In the genomic region with DNA sequence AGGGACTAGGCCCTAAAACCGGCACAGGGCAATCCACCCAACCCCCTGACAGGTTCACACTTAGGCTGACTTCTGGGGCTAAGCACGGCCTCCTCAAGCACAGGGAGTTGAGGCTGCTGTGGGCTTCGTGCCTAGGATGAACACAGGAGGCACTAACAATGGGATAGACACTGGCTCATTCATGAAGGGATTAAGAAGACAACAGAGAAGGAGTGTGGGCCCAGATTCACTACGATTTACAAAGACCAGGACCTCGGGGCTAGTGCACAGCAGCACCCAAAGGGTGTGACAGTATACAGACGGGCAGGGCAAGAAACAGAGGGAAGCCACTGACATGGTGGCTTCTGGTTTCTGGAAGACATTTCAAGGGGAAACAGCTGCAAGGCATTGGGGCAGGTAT, we compare ENCODE assay signal across 26 mouse cellular contexts. TPM values are rescaled to one million over a fixed set of nuclear protein-coding genes. Genes with fewer than 3 reads are reported as not detected.
A peak's percentile ranks its signal among the peaks of the same experiment; 100 is the strongest.
DNase-seq lines count a peak whose midpoint lies in the region; ATAC-seq and TF ChIP-seq lines count a peak whose summit lies in the region.
"Had no signal": no experiment of that assay in that cellular context is flagged by ENCODE, and none has a peak within 500 bp of the region (broad histone marks: within the 10 kb centered on the region; RNA-seq: fewer than 3 reads in every experiment).

No protein-coding gene starts in this region.

- DNase-seq in midbrain, embryonic 10.5 days (ENCODE audit: low spot score), result no peak
- no peak for DNase-seq in midbrain, postnatal 0 days (ENCODE audit: low spot score)
- DNase-seq in ES-CJ7 (ENCODE audit: low read depth, low spot score) (peak; percentile 65), ZHBTc4 (ENCODE audit: low read depth, low spot score) (peak; percentile 85)
- no peak for DNase-seq in left cerebral cortex, postnatal 36 days (ENCODE audit: low spot score in 2 of 2)
- DNase-seq in thymus, postnatal 4 days, result no peak
- DNase-seq: adrenal gland, adult 8-10 months; adrenal gland, postnatal 14 days; adrenal gland, postnatal 36 days; B cell, adult 2 months; cerebellum, adult 11 months; cerebellum, adult 18-20 months; cerebellum, adult 8-10 months; cerebellum, adult 9-11 months; cerebellum, postnatal 14 days; cerebellum, postnatal 36 days; embryo, embryonic 11 days had no signal

- no peak for ATAC-seq in midbrain, postnatal 0 days (ENCODE audit: low FRiP score)
- ATAC-seq: CD4-positive, CD25-positive, alpha-beta regulatory T cell, adult 4 months; forebrain, embryonic 14.5 days; forebrain, embryonic 16.5 days had no signal

- H3K27me3 ChIP-seq in midbrain, embryonic 10.5 days (ENCODE audit: low read depth, poor library complexity, severe bottlenecking), result no peaks in the 10 kb centered on the region
- H3K27me3 ChIP-seq in midbrain, postnatal 0 days (ENCODE audit: insufficient read depth, low read length), result no peaks in the 10 kb centered on the region
- H3K27me3 ChIP-seq: CH12.LX; embryonic facial prominence, embryonic 13.5 days; embryonic facial prominence, embryonic 15.5 days; forebrain, embryonic 12.5 days had no signal

- no peak overlapping the region; the same call in 1 of the 2 replicates for H3K9ac ChIP-seq in midbrain, postnatal 0 days (replicated peaks; ENCODE audit: low read length, poor library complexity, severe bottlenecking)
- H3K9ac ChIP-seq: embryonic facial prominence, embryonic 13.5 days; embryonic facial prominence, embryonic 15.5 days; forebrain, embryonic 12.5 days had no signal

- intact Hi-C loops in left cerebral cortex, postnatal 36 days (cut with DNase I), result no loop called here

- H3K4me2 ChIP-seq in midbrain, postnatal 0 days (ENCODE audit: low read depth, low read length, poor library complexity, severe bottlenecking), result no peak overlapping the region
- H3K4me2 ChIP-seq: embryonic facial prominence, embryonic 13.5 days; embryonic facial prominence, embryonic 15.5 days; forebrain, embryonic 12.5 days had no signal

- no peak for TF ChIP-seq CTCF in midbrain, postnatal 0 days (IDR thresholded peaks at IDR 0.05)

- H3K9me3 ChIP-seq in midbrain, embryonic 10.5 days (replicated peaks), result no peaks in the 10 kb centered on the region
- H3K9me3 ChIP-seq in midbrain, postnatal 0 days (ENCODE audit: low read length), result no peaks in the 10 kb centered on the region
- H3K9me3 ChIP-seq: embryonic facial prominence, embryonic 13.5 days; embryonic facial prominence, embryonic 15.5 days; forebrain, embryonic 10.5 days; forebrain, embryonic 12.5 days had no signal

- peaks cover 42% of the 10 kb centered on the region for H3K4me1 ChIP-seq in midbrain, embryonic 10.5 days
- H3K4me1 ChIP-seq in midbrain, postnatal 0 days (ENCODE audit: insufficient read depth, low read length), result peaks cover 5% of the 10 kb centered on the region; the same call in 1 of the 2 replicates

- no peak overlapping the region for H3K4me3 ChIP-seq in midbrain, embryonic 10.5 days
- no peak overlapping the region for H3K4me3 ChIP-seq in midbrain, postnatal 0 days (ENCODE audit: low read depth, low read length)
- H3K4me3 ChIP-seq: embryonic facial prominence, embryonic 13.5 days; embryonic facial prominence, embryonic 15.5 days; erythroblast, embryonic 14.5 days; forebrain, embryonic 10.5 days; forebrain, embryonic 12.5 days had no signal

- H3K27ac ChIP-seq in midbrain, embryonic 10.5 days (replicated peaks), result 0 out of 2 replicates have a peak overlapping the region, but pooled peaks have one; percentile 17
- H3K27ac ChIP-seq in midbrain, postnatal 0 days (ENCODE audit: low read depth, low read length), result no peak overlapping the region
- H3K27ac ChIP-seq: embryonic facial prominence, embryonic 13.5 days; embryonic facial prominence, embryonic 15.5 days; forebrain, embryonic 10.5 days; forebrain, embryonic 12.5 days had no signal

- WGBS in midbrain, embryonic 10.5 days, result 19% methylated on average over 6 of the region's 6 CpGs
- 14% methylated on average over 6 of the region's 6 CpGs for WGBS in midbrain, postnatal 0 days

- peaks cover 12% of the 10 kb centered on the region for H3K36me3 ChIP-seq in midbrain, embryonic 10.5 days
- no peaks in the 10 kb centered on the region for H3K36me3 ChIP-seq in midbrain, postnatal 0 days (ENCODE audit: insufficient read depth, low read length)
- H3K36me3 ChIP-seq: embryonic facial prominence, embryonic 15.5 days; forebrain, embryonic 12.5 days had no signal

RNA-seq across cellular contexts. Expression of gene Uggt1, which starts 4.3 kb away (rescaled TPM):
- 52.5 and 56.9 TPM in 2 replicates for polyA plus RNA-seq in midbrain, embryonic 10.5 days (2016; fragmentation: Nextera tagmentation; extraction: Ambion mirVana)
- 48.3 and 50.6 TPM in 2 replicates for total RNA-seq in midbrain, postnatal 0 days (2014; rRNA removed)
- polyA plus RNA-seq in midbrain, postnatal 0 days (2015; fragmentation: Nextera tagmentation; extraction: Ambion mirVana), result 22.1 and 23.8 TPM in 2 replicates
- total RNA-seq in left cerebral cortex, postnatal 36 days (2021), result 10 to 100 TPM; 38.4 to 51.8 TPM

RNA-seq across cellular contexts. Expression of gene Neurl3, which starts 34.3 kb away (rescaled TPM):
- polyA plus RNA-seq in midbrain, embryonic 10.5 days (2016; fragmentation: Nextera tagmentation; extraction: Ambion mirVana), result 0.27 and 0.37 TPM in 2 replicates
- 0.66 and 1.0 TPM in 2 replicates for total RNA-seq in midbrain, postnatal 0 days (2014; rRNA removed)
- 2.3 and 2.4 TPM in 2 replicates for polyA plus RNA-seq in midbrain, postnatal 0 days (2015; fragmentation: Nextera tagmentation; extraction: Ambion mirVana)
- under 1 TPM; 0.32 to 0.91 TPM for total RNA-seq in left cerebral cortex, postnatal 36 days (2021)

Comparison
In these comparisons a context has a peak if more than half of its experiments do, and no peak if none do; other contexts are left out.
1. DNase-seq: peak in ES-CJ7 (single experiment) and ZHBTc4 (single experiment); none in midbrain, embryonic 10.5 days (single experiment), midbrain, postnatal 0 days (single experiment), left cerebral cortex, postnatal 36 days (0 of 2) and thymus, postnatal 4 days (single experiment).